Mouse (Mus musculus) limb, embryonic 14.5 days (tissue): Measurements from ENCODE around the gene Alkbh4. TPM values are rescaled to one million over a fixed set of nuclear protein-coding genes. Genes with fewer than 3 reads are reported as not detected.

Experiments used
- ATAC-seq: fragments of 200-750 bp; cut with Nextera tagmentation; 2 replicates; pipeline ENCODE4 v1.8.0; 2017; ENCODE audit warnings: low read depth, moderate number of reproducible peaks, moderate TSS enrichment; ENCODE audit not compliant: low FRiP score
- DNase-seq: peaks from one replicate; pipeline ENCODE4 v3.0.0-alpha.2; 2015; ENCODE audit warnings: low spot score
- H3K27ac ChIP-seq: fragments of 300-500 bp; sonication (generic); replicated peaks from 2 replicates; pipeline ENCODE4 v1.5.1; 2014; ENCODE audit warnings: low read depth, mild to moderate bottlenecking, low read length, moderate library complexity, mixed read lengths
- H3K27me3 ChIP-seq: fragments of 300-500 bp; sonication (generic); 2 replicates; pipeline ENCODE4 v1.6.1; 2014; ENCODE audit warnings: low read length, mixed read lengths; ENCODE audit not compliant: control insufficient read depth, insufficient read depth
- H3K36me3 ChIP-seq: fragments of 300-500 bp; sonication (generic); 2 replicates; pipeline ENCODE4 v1.6.1; 2014; ENCODE audit warnings: mild to moderate bottlenecking, low read length, moderate library complexity, mixed read lengths; ENCODE audit not compliant: control insufficient read depth, insufficient read depth
- H3K4me1 ChIP-seq: fragments of 300-500 bp; sonication (generic); 2 replicates; pipeline ENCODE4 v1.6.1; 2014; ENCODE audit warnings: antibody characterized with exemption, low read length, mixed read lengths; ENCODE audit not compliant: control insufficient read depth, insufficient read depth
- H3K4me2 ChIP-seq: fragments of 300-500 bp; sonication (generic); replicated peaks from 2 replicates; pipeline ENCODE4 v1.6.1; 2014; ENCODE audit warnings: low read depth, mild to moderate bottlenecking, low read length, moderate library complexity; ENCODE audit not compliant: severe bottlenecking
- H3K4me3 ChIP-seq: fragments of 300-500 bp; sonication (generic); replicated peaks from 2 replicates; pipeline ENCODE4 v1.5.1; 2014; ENCODE audit warnings: low read length
- H3K9ac ChIP-seq: fragments of 300-500 bp; sonication (generic); 2 replicates; pipeline ENCODE4 v1.6.1; 2014; ENCODE audit warnings: mild to moderate bottlenecking, low read depth, low read length, moderate library complexity; ENCODE audit not compliant: severe bottlenecking
- H3K9me3 ChIP-seq: fragments of 300-500 bp; sonication (generic); 2 replicates; pipeline ENCODE4 v1.6.1; 2016; ENCODE audit warnings: low read length; ENCODE audit not compliant: control insufficient read depth
- POLR2A ChIP-seq: fragments of 200-500 bp; IDR thresholded peaks from 2 replicates; pipeline ENCODE4 v1.8.0; 2012; ENCODE audit warnings: inconsistent platforms, mild to moderate bottlenecking, moderate library complexity, borderline replicate concordance; ENCODE audit not compliant: insufficient read depth, insufficient read length; ENCODE audit errors: extremely low read depth
- WGBS: fragments of 180-500 bp; shearing (Covaris S2); extraction: QIAGEN DNeasy Blood & Tissue Kit; methylation state at CpG from one replicate; pipeline ENCODE4 v1.1.7; 2014; 5-methylcytosine and 5-hydroxymethylcytosine counted together
- polyA plus RNA-seq, 2 experiments: library from polyadenylated mRNA; depleted of rRNA in 1 of 2; stranded (reverse) in 1 of 2; unstranded in 1 of 2; fragments of >200 nt; fragmentation: Nextera tagmentation in 1 of 2; extraction: Ambion mirVana in 1 of 2; gene quantifications; 2 replicates each; pipeline versions ENCODE4 v1.2.1 to v1.2.3; 2012 to 2014

Alkbh4 gene
- polyA plus RNA-seq, 2 experiments = 15.0 to 20.0 TPM

DNA sequence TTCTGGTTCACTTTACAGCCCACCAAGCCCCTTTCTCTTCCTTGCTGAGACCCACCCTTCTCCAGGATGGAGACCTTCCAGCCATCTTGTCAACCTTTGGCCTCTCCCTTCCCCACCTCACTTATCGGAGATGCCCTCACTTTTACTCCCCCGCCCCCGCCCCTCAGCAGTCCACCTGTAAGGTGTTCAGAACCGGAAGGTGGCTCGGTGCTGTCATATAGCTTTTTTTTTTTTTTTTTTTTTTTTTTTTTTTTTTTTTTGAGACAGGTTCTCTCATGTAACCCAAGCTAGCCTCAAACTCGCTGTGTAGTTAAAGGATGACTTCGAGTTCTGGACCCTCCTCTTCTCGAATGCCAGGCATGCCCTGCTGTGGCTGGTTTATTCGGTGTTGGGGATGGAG, 37.0 kb downstream of the Alkbh4 start:
- Histone ChIP-seq H3K4me1 (peaks cover 7% of the 10 kb centered on the region), H3K27ac (no peak overlapping the region), H3K4me3 (no peak overlapping the region), H3K9ac (no peak overlapping the region), H3K36me3 (0 out of 2 replicates have a peak, but pooled peaks cover 3% of the 10 kb centered on the region), H3K4me2 (no peak overlapping the region), H3K27me3 (no peaks in the 10 kb centered on the region), H3K9me3 (no peaks in the 10 kb centered on the region)
- 79% methylated on average over 9 of the region's 9 CpGs for WGBS
- ATAC-seq (no peak), DNase-seq (no peak)
- TF ChIP-seq POLR2A = no peak

DNA sequence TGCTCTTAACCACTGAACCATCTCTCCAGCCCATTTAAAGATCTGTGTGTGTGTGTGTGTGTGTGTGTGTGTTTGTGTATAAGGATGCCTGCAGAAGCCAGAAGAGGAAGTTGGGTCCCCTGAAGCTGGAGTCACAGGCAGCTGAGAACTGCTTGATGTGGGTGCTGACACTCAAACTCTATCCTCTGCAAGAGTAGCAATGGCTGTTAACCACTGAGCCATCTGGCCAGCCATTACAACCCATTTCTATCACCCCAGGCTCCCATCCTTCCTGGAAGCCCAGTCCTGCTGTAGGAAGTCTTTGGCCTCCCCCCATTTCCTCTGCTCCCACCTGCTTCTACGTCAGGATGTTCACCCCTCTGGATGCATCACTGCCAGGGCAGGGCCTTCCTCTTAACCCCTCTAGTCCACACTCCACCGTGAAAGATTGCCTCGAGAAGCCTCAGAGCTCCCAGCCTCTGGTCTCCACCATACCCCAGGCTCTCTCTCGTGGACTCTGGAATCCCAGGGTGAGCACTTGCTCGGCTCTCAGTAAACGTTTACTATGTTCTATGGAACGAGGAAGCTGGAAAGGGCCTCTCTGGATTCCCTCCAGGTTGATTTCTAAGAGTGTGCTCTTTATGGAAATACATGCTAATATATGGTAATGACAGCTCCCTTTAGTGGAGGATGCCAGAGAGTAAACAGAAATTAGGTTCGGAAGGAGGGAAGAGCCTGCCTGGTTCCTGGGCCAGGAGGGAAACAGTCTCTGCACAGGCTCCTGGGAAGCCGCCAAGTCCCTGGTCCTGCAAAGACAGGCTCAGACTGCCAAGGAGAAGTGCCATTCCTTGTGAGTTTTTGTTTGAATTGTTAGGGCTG, 37.9 kb downstream of the Alkbh4 start:
- DNase-seq = peak; percentile 12
- Histone ChIP-seq H3K9me3 (no peaks in the 10 kb centered on the region), H3K27me3 (no peaks in the 10 kb centered on the region), H3K9ac (no peak overlapping the region), H3K4me3 (no peak overlapping the region), H3K4me2 (no peak overlapping the region), H3K4me1 (peaks cover 7% of the 10 kb centered on the region), H3K27ac (no peak overlapping the region), H3K36me3 (peaks cover 10% of the 10 kb centered on the region; the same call in 1 of the 2 replicates)
- no peak for TF ChIP-seq POLR2A
- 50% methylated on average over 9 of the region's 9 CpGs for WGBS
- no peak for ATAC-seq

DNA sequence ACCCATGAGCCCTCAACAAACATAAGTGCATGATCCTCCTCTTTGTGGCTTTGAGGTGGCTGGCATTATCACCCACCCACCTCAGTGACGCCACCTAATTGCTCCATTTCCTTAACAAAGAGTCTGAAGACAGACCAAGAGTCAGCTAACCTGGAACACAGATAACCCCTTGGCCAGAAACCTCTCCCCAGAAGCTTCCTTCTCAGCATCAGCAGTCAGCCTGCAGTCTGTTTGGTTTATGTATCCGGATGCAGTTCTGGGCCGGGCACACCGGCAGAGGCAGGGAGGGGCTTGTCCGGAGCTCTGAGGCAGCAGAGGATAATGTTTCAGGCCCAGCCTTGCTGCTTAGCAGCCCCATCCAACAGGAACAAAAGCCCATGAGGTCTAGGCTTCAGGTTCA, 43.6 kb downstream of the Alkbh4 start:
- Histone ChIP-seq H3K9ac (no peak overlapping the region), H3K4me3 (no peak overlapping the region), H3K4me2 (no peak overlapping the region), H3K4me1 (no peaks in the 10 kb centered on the region), H3K36me3 (peaks cover 44% of the 10 kb centered on the region), H3K9me3 (no peaks in the 10 kb centered on the region), H3K27me3 (no peaks in the 10 kb centered on the region), H3K27ac (no peak overlapping the region)
- DNase-seq = no peak
- no peak for TF ChIP-seq POLR2A
- 78% methylated on average over 5 of the region's 5 CpGs for WGBS
- no peak for ATAC-seq

DNA sequence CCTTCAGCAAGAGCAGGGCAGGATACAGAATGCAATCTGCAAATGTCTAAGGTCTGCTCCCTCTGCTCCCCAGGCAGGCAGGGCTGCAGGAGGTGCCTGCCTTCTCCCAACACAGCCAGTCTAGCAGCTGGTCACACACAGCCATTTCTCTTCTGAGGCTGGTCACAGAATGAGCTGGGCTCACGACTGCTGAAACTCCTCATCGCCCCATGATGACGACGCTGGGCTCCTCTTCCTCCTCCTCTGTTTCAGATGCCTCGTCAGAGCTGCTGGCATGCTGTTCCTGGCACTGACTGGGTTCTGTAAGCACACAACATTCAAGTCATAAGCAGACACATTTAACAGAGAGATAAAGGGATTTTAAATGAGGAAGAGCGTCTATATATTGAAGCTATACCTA, 45.3 kb downstream of the Alkbh4 start:
- peaks cover 60% of the 10 kb centered on the region for H3K36me3 ChIP-seq
- no peaks in the 10 kb centered on the region for H3K9me3 ChIP-seq
- H3K27ac ChIP-seq = no peak overlapping the region
- no peak for ATAC-seq
- H3K4me1 ChIP-seq = no peaks in the 10 kb centered on the region
- no peak for DNase-seq
- no peak for TF ChIP-seq POLR2A
- WGBS = 87% methylated on average over 6 of the region's 6 CpGs
- no peaks in the 10 kb centered on the region for H3K27me3 ChIP-seq
- no peak overlapping the region for H3K9ac ChIP-seq
- no peak overlapping the region for H3K4me3 ChIP-seq
- H3K4me2 ChIP-seq = no peak overlapping the region

DNA sequence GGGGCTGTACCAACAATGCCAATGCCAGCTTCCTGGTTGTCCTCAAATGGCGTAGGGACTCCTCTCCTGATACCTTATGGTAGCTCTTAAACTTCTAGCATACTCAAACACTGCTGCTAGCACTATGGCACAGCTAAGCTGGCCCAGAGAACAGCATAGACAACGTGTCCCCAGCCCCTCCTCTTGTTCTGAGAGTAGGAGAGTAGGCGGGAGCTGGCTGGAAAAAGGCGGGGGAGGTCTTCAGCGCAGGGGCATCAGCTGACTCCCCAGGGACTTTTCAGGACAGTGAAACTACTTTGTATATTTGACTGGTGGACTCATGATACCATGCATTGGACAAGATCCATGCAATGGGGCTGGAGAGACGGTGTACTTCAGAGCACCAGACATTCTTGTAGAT, 46.1 kb downstream of the Alkbh4 start:
- Histone ChIP-seq H3K4me3 (no peak overlapping the region), H3K4me2 (no peak overlapping the region), H3K27me3 (no peaks in the 10 kb centered on the region), H3K9me3 (no peaks in the 10 kb centered on the region), H3K4me1 (no peaks in the 10 kb centered on the region), H3K9ac (no peak overlapping the region), H3K36me3 (peaks cover 68% of the 10 kb centered on the region), H3K27ac (no peak overlapping the region)
- WGBS = 85% methylated on average over 6 of the region's 6 CpGs
- ATAC-seq (no peak), DNase-seq (no peak)
- no peak for TF ChIP-seq POLR2A
